Mouse (Mus musculus): Measurements from ENCODE around the gene Cdh1.
"Not testable (repeated sequence)": the region's sequence is repeated elsewhere in the genome, so short reads cannot be mapped to it uniquely, and the experiment has no call there.

Cdh1 gene

DNA sequence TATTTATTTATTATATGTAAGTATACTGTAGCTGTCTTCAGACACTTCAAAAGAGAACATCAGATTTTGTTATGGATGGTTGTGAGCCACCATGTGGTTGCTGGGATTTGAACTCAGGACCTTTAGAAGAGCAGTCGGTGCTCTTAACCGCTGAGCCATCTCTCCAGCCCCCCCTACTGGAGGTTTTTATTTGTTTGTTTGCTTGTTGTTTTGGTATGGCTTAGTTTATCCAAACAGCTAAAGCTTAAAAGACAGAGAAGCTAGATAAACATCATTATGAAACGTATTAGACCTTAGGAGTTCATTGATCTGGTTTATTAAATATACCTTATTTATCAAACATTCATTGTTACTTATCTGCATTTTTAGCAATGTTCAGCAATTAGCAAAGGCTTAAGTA, 7.5 kb upstream of the Cdh1 start:
- DNase-seq, result not testable (repeated sequence)

DNA sequence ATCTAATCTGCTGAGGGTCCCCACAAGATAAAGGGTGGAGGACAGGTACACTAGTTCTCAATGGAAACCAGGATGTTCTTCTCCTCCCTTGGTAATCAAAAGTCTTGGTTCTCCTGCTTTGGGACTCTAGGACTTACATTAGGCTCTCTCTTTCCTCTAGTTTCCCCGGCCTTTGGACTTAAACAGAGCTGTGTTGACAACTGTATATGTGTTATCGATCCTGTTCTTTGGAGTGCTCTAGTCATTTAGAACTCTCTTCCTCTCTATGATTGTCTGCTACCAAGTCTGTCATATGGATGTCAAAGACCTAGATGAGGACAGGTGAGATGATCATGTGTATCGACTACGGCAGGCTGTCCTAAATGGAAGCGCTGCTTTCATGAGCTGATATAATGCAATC, 6.1 kb upstream of the Cdh1 start:
- DNase-seq, result no peak

DNA sequence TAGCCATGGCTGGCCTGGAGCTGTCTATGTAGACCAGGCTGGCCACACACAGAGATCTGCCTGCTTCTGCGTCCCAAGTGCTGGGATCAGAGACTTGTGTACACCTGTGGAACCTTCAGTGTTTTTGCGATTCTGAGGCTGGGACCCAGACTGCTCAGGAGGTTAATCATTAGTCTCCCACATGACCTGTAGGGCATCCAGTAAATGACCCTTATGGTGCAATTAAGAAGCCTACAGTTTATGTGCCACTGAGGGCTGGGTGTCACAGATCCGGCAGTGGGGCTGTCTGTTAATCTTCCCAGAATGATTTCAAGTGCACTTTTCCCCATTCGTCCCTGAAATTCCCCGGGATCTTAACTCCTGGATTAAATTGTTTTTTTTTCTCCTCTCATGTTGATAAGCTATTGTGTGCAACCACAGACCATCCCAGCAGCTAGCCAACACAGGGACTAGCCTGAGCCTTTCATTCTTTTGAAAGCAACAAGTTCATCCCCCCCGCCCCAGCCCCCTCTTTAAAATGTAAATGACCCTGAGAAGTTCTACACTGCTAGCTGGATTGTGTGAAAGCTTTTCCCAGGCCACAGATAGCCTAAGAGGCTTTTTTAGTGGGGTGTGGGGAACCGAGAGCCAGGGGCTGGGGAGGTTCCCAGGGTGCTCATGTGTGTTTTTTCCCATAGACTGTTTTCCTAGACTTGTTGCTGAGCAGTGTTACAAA, 3.7 kb upstream of the Cdh1 start:
- no peak for DNase-seq

DNA sequence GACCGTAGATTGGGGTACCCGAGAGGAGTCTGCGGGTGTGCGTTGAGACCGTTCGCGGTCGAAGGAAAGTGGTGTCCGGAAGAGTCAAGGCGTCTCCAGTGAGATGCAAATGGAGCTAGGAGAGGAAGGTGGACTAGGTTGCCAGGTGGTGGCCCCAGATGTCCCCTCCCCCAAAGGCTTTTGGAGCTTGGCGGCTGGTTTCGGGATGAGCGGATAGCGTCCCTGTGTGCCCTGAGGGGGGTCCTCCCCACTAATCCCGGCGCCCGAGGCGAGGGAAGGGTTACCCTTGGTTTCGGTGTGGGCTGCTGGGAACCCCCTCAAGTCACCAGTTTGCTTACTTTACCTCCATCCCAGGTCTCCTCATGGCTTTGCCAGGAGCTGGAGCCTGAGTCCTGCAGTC, 782 bp downstream of the Cdh1 start:
- no peak for DNase-seq

DNA sequence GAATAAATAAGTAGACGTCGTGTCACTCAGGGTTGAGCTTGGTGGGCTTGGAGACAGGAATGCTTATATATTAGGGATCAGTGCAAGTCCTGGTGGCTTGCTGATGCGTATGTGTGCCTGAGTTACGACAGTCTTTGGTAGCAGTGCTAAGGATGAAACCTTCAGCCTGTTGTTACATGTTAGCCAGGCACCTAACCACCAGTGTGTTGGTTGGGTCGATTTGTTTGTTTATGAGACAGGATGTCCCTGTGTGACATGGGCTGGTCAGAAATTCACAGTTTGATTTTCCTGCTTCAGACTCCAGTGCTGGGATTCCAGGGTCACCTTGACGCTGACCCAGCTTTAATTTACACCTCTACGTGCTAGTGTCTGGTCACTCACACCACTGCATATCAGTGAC, 2.5 kb downstream of the Cdh1 start:
- no peak for DNase-seq

DNA sequence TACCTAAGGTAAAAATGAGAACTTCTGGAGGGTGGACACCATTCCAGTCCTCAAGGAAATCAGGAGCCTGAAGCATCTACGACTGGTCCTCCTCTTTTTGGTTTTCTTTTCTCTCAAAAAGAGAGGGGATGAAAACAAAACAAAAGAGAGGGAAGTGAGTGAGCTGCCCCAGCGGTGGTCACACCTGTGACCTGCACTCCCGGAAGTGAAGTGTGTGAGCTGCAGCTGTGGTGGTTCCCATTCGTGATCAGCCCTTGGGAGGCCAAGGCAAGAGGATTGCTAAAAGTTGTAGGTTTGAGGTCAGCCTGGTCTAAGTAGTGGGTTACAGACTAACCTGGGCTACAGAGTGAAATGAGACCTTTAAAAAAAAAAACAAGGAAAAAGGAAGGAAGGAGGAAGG, 3.0 kb downstream of the Cdh1 start:
- no peak for DNase-seq

DNA sequence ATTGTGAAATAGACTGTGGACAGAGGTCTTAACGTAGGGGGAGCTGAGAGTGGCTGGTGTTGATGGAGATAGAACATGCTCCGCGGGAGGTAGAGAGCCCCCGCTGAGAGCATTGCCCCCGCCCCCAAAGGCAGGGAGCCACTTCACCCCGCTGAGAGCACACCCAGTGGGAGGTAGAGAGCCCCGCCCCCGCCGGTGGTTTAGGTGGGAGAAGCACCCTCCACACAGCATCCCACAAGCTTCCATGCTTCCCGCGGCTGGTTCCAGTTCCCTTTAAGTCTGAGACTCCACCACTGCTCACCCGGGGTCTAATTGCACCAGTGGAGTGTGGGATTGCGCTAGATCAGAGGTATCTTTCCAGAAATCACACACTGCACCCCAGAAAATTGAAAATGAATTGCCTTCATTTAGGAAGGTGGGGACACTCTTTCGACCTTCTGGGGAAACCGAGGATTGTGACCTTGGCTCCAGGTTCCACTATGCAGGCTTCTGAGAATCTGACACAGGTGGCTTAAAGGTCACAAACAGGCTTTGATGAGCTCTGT, 3.5 kb downstream of the Cdh1 start:
- DNase-seq, result no peak

DNA sequence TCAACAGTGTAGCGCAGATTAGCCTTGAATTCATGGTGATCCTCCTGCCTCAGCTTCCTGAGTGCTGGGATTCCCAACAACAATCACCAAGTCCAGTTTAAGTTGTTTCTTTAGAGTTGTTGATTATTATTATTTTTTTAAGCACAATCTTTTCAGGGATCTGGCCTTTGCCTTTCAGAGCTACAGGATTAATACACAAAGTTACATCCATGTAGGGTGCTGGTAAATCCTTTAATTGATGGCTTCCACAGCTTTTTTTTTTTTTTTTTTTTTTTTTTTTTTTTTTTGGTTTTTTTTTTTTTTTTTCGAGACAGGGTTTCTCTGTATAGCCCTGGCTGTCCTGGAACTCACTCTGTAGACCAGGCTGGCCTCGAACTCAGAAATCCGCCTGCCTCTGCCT, 4.6 kb downstream of the Cdh1 start:
- DNase-seq, result not testable (repeated sequence)

DNA sequence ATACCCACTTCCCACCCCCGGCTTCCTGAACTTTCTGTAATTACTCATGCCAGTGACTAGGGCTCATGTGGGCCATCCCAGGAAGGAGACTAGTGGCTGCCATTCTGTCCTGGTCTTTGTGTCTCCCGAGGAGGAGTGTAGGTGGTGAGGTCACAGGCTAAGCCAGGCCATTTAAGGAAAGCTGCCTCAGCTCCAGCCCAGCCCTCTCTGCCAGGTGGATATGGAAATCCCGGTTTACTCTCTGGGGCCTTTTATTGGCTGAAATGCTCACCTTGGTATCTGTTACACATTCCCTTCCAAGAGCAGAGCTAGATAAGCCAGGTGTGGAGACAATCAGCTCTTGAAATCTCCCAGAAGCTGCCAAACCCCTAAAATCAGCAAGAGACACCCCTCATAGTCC, 5.3 kb downstream of the Cdh1 start:
- no peak for DNase-seq

DNA sequence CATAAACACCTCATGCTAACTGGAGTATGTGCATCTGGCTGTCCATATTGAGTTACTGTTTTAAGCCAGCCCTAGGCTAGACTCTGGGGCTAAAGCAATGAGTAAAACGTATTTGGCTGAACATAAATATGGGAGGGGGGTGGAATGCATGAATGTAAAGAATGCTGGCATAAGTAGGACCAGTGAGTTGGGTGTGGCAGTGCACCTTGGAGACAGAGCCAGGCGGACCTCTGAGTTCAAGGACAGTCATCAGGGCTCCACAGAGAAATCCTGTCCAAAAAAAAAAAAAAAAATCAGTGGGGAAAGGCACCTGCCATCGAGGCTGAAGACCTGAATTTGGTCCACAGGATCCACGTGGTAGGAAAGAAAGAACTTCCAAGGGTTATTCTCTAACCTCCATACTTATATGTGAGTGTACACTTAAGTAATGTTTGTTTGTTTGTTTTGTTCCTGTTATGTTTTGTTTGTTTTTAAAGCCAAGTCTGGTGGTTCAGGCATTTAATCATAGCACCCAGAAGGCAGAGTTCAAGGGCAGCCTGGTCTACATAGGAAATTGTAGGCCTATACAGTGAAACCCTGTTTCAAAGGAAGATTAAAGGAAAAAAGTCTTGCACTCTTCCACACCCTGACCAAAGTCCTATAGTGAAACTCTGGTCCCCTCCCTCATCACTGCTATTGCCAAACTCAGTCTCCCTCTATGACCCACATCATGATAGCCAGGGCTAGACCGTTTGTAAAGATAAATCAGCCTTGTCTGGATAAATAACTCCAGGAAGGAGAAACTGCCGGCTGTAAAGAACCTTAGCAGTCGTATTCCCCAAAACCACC, 6.1 kb downstream of the Cdh1 start:
- no peak for DNase-seq

DNA sequence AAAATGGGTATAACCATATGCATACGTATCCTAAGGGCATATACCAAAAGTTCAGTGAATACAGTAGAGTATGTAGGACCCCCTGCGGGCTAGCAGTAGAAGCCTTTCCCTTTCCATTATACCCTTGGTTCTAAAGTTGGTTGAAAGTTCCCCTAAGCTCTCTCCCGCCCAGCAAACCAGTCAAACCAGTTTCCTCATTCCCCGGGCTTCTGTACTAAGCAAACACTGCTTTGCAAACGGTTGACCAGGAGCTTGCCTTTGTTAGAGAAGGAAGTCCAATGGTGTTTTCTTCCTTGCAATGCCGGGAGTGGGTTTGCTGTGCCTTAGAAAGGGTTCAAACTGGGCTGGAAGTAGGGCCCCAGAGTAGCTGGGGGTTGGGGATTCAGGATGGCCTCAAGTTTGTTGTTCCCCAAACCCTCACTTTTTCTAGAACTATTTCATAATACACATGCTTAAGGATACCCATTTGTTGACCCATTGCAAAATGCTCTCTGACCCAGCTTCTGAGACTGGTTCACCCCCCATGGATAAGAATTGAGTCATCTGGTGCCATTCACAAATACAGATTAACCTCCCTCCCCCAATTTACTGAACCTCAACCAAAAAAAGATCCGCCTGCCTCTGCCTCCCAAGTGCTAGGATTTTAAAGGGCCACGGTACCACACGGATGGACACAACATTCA, 7.9 kb downstream of the Cdh1 start:
- no peak for DNase-seq

DNA sequence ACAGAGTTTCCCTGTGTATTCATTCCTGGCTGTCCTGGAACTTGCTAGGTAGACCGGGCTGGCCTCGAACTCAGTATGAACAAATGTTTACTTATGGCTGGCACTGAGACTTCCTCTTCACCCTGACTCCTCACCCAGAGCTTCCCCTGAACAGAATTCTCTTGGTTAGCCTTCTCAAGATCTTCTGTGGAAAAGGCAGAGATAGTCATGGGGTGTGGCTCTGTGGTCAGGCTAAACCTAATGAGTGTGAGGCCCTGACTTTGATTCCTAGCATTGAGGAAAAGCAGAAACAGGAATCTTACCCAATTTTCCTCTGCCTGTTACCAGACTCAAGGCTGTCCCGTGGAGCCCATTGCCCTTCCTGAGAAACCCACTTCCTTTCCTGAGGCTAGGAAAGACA, 8.9 kb downstream of the Cdh1 start:
- no peak for DNase-seq

DNA sequence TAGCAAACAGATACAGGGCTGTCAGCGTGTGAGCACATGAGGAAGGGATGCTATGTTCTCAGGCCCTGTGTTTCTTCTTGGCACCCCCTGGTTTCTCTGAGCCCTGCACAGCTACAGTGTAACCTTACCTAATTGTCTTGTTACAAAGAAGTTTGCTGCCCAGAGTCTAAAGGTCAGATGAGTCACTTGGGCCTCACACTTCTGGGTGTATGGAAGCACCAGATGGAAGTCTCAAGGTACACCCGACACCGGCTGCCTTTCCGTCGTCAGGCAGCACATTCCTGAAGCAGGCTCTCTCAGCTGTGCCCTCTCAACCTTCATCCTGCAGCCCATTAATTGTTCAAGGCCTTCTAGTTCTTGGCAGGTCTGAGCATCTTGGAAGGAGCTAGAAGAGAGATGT, 11.6 kb downstream of the Cdh1 start:
- DNase-seq, result no peak

DNA sequence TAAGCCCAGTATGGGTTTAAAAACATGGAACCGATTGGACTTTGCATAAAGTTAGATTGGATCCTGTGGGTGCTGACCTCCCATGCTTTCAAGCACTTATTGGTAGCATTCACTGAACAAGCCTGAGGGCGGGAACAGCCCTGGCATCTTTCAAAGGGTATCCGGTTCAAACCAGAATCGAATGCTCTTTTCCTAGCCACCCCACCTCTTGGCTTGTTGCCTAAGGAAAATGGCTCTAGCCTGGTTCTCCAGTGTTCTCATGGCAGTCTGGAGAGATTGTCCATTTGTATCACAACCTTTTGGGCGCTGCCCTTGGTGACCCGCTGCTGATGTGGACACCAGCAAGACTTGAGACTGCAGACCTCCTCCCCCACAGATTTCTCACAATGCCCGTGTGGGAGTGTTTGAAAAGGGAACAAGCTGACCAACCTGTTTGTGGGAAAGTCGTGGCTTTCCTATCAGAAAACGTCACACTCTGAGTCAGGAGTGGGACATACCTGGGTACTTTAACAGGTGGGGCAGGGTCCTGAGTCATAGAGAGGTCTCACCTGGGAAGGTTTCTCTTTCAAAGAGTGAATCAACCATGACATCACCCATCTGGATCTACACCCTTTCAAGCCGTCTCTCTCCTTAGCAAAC, 12.6 kb downstream of the Cdh1 start:
- DNase-seq, result no peak

DNA sequence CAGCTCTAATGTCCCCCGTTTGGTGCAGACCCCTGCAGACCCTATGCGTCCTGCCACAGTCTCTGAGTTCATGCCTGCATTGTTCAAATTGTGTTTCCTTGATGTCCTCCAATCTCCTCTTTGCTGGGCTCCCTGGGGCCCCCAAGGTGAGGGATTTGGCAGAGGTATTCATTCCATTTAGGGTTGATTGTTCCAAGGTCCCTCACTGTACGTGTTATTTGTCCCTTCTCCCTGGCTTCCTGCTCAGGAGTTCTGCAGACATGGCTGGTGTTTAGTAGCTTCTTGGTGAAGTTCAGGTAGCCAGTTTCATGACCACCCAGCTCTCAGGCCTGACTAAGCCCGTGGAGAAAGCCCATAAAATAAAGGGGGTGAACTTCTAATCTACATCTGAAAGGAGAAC, 13.5 kb downstream of the Cdh1 start:
- DNase-seq, result no peak

DNA sequence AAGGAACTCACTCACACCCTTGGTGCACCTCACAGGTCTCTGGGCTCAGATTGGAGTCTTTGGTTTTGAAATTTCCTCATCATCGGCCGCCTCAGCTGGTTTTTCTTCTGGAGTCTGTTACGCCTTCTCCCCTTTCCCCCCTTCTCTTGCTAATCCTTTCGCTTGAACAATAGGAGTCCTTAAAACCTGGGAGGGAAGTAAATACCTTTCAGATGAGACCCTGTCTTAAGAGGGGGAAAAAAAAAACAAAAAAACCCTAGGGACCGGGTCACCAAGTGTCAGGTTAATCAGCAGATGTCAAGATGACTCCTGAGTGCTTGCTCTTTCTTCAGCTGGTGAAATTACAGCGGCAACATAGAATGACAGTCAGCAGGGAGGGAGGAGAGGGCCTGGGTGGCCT, 14.0 kb downstream of the Cdh1 start:
- DNase-seq, result no peak

DNA sequence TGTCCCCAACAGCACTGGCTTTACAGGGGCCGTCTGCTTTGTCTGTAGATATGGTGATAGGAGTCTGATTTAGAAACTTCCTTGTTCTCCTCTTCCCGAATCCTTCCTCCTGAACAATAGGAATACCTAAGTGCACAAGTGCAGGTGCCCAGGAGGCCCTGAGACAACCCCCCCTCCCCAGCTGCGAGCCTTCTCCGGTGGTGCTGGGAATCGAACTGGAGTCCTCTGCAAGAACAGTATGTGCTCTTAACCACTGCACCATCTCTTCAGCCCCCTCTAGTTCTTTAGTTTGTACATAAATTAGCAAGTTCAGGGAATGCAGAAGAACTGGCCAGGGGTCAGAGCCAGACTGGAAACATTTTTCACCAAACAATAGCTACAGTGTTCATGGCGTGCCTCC, 14.7 kb downstream of the Cdh1 start:
- no peak for DNase-seq

DNA sequence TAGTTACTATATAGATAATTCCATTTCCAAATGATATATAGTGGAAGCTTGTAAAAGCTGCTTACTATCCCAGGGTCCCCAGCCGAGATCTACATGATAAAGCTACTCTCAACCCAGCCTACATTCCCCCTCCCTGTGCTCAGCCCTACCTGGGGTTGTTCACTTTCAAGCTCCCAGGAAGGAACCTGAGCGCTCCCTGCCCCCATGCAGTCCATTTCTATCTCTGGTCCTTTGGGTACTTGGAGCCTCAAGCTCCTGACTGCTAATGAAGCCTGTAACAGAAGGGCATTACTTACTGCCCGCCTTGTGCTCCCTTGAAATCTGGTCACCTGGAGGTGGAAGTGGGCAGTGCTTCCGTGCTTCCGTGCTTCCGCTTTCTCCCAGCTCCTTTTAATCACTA, 15.2 kb downstream of the Cdh1 start:
- no peak for DNase-seq

DNA sequence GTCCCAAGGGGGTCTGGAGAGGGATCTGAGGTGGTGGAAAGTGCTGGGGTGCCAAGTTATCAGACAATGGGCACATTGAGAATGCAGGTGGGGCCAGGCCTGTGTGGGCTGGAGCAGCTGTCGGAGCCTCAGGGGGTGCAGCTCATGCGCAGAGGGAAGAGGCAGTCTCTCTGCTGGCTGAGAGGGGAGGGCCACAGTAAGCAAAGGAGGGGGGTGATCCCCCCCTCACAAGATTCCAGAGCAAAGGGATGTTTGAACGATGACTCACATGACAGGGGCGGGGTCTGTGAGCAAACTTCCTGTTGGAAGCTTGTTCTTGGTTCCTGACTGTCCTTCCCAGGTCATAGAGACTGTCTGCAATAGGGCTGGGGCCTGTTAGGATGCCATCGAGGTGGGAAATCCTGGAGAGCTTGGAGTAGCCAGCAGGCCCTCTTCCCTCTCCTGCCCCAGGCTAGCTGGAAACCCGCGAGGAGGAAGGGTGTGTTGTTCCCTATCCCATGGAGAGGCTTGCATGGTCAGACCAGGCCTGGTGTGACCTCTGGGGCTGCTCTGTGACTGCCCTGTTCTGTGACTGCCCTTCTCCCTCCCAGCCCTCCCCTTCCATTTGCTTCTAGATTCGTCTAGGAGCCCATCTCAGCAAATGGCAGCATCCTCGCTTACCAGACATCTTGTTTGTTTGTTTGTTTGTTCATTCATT, 16.5 kb downstream of the Cdh1 start:
- DNase-seq, result no peak

DNA sequence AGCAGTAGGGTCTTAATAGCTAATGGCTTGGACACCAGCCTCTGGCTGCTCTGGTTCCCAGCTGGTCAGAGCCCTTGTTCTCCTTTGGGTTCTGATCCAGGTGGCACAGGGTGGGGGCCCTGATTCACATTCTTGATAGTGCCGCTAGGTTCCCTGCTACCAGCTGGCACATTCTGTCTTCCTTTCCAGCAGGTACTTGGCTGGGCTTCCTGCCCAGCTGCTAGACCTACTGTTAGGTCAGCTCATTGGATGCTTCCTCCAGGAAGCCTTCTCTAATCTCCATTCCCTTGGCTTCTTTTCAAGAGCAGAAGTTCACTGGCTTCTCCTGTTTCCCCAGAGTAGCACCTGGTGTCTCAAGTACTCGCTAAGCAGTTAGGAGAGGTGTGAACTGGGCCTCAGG, 17.3 kb downstream of the Cdh1 start:
- DNase-seq, result peak; percentile 38

DNA sequence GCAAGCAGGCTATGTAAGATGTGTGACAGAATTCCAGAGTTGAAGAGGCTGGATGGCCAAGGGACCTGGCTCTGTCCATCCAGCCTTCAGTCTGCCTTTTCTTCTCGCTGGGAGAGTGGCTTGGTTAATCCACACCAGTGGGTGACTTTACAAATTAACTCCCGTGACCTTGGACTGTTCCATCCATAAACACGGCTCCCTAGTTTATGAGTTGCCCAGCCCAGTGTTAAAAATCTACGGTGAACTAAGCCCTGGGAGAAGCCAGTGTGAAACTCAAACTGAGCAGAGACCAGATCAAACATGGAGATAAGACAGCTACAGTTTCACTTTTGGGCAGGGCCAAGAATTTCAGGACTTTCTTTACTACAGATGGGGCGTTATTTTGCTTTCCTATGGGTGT, 19.9 kb downstream of the Cdh1 start:
- no peak for DNase-seq

DNA sequence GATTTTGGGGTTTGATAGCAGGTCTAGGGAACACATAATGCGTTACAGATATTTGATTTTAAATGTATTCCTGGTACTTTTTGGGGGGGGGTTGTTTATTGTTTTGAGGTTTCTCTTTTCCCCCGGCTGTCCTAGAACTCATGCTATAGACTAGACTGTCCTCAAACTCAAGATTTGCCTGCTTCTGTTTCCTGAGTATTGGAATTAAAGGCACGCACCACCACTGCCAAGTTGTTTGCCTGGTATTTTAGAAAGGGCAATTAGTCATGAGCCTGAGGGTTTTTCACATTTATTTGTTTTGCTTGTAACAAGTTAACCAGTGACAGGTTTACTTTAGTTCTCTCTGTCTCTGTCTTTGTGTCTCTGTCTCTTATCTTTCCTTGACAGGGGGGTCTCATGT, 20.3 kb downstream of the Cdh1 start:
- DNase-seq, result no peak

DNA sequence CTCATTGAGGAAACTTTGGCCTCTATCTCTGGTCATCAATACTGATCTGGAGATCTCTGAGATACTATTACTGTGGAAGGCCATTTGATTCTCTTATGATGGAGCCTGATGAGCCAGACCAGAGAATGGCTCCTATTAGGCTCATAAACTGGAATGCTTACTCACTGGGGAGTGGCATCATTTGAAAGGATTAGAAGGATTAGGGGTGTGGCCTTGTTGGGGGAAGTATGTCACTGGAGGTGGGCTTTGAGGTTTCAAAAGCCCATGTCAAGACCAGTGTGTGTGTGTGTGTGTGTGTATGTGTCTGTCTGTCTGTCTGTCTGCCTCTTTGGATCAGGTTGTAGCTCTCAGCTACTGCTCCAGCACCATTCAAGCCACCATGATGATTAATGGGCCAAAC, 20.8 kb downstream of the Cdh1 start:
- no peak for DNase-seq

All from cerebellum, adult 11 months (tissue).